Mouse (Mus musculus) embryonic facial prominence, embryonic 11.5 days (tissue): ENCODE results near the gene Lrrc14b. TPM values are rescaled to one million over a fixed set of nuclear protein-coding genes. Genes with fewer than 3 reads are reported as not detected.
A peak's percentile ranks its signal among the peaks of the same experiment; 100 is the strongest.

Source experiments
- ATAC-seq: fragments of 200-750 bp; cut with Nextera tagmentation; replicated peaks from 2 replicates; pipeline ENCODE4 v1.8.0; 2017; ENCODE audit warnings: low read depth; ENCODE audit not compliant: insufficient number of reproducible peaks, low FRiP score, low TSS enrichment
- DNase-seq: peaks from one replicate; pipeline ENCODE4 v3.0.0-alpha.2; 2015; ENCODE audit warnings: low spot score
- H3K27ac ChIP-seq: fragments of 300-500 bp; sonication (generic); replicated peaks from 2 replicates; pipeline ENCODE4 v1.5.1; 2014; ENCODE audit warnings: mild to moderate bottlenecking, low read depth, low read length, control low read depth
- H3K27me3 ChIP-seq: fragments of 300-500 bp; sonication (generic); 2 replicates; pipeline ENCODE4 v1.6.1; 2014; ENCODE audit warnings: mild to moderate bottlenecking, low read length, moderate library complexity, mixed read lengths; ENCODE audit not compliant: control insufficient read depth, insufficient read depth
- H3K36me3 ChIP-seq: fragments of 300-500 bp; sonication (generic); replicated peaks from 2 replicates; pipeline ENCODE4 v1.6.1; 2014; ENCODE audit warnings: low read depth, mild to moderate bottlenecking, low read length, moderate library complexity, mixed read lengths; ENCODE audit not compliant: control insufficient read depth, insufficient read depth
- H3K4me1 ChIP-seq: fragments of 300-500 bp; sonication (generic); 2 replicates; pipeline ENCODE4 v1.6.1; 2014; ENCODE audit warnings: low read length, mixed read lengths; ENCODE audit not compliant: control insufficient read depth, insufficient read depth
- H3K4me2 ChIP-seq: fragments of 300-500 bp; sonication (generic); 2 replicates; pipeline ENCODE4 v1.6.1; 2014; ENCODE audit warnings: low read depth, mild to moderate bottlenecking, control low read depth, low read length, moderate library complexity
- H3K4me3 ChIP-seq: fragments of 300-500 bp; sonication (generic); 2 replicates; pipeline ENCODE4 v1.5.1; 2014; ENCODE audit warnings: low read depth, low read length, control low read depth
- H3K9ac ChIP-seq: fragments of 300-500 bp; sonication (generic); replicated peaks from 2 replicates; pipeline ENCODE4 v1.6.1; 2014; ENCODE audit warnings: mild to moderate bottlenecking, control low read depth, low read length
- H3K9me3 ChIP-seq: fragments of 300-500 bp; sonication (generic); replicated peaks from 2 replicates; pipeline ENCODE4 v1.6.1; 2016; ENCODE audit warnings: mild to moderate bottlenecking, low read length, inconsistent platforms, mixed read lengths; ENCODE audit not compliant: control insufficient read depth
- WGBS: fragments of 180-500 bp; shearing (Covaris S2); extraction: QIAGEN DNeasy Blood & Tissue Kit; methylation state at CpG from one replicate; pipeline ENCODE4 v1.1.7; 2014; 5-methylcytosine and 5-hydroxymethylcytosine counted together
- microRNA counts: library from miRNA; unstranded; fragments of <30 nt; microRNA quantifications from one replicate; lab custom pipeline; 2016
- microRNA-seq: library from miRNA; unstranded; fragments of <30 nt; microRNA quantifications from one replicate; pipeline ENCODE4, GENCODE M21; 2016; ENCODE audit warnings: borderline number of aligned reads
- polyA plus RNA-seq: library from polyadenylated mRNA; unstranded; fragments of >200 nt; fragmentation: Nextera tagmentation; extraction: Ambion mirVana; gene quantifications from 2 replicates; pipeline ENCODE4 v1.2.1, GENCODE M21; 2014

Lrrc14b gene
- polyA plus RNA-seq, 1 experiment from 2014 or later: not detected

GRCm38 (mm10) chr13:74317170-74317849 is 46.5 kb downstream of the Lrrc14b start, which contains the start of gene Pdcd6:
TSS of gene Pdcd6 (minus strand) at chr13:74317580.
- DNase-seq: peak; percentile 98
- no peaks in the 10 kb centered on the region for H3K9me3 ChIP-seq
- H3K27ac ChIP-seq: peak within 1 kb of the TSS; percentile 10; the same call in 1 of the 2 replicates
- ATAC-seq: peak; percentile 100
- H3K9ac ChIP-seq: peak within 1 kb of the TSS; percentile 84
- H3K27me3 ChIP-seq: no peaks in the 10 kb centered on the region
- H3K4me2 ChIP-seq: peak within 1 kb of the TSS; percentile 69
- peaks cover under 1% of the 10 kb centered on the region for H3K36me3 ChIP-seq
- H3K4me1 ChIP-seq: no peaks in the 10 kb centered on the region
- WGBS: 1% methylated on average over 36 of the region's 36 CpGs
- peak within 1 kb of the TSS; percentile 65 for H3K4me3 ChIP-seq

DNA sequence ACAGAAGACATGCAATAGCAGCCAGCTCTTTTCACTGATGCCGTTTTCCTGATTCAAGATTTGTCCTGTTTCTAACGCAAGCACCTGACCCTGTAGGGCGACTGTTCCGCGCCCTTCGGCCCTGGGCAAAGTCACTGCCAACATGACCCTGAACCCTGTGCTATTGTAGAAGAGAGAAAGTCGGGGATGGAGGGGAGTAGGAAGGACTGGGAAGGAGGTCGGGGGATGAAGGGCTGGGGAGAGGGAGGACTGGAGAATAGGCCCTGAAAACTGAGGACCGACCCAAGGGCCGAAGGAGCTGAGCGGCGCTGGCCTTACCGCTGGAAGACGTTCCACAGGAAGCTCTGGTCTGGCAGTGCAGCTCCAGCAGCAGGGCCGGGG is 47.0 kb downstream of the Lrrc14b start:
- Histone ChIP-seq H3K9ac (peak overlapping the region; percentile 84), H3K4me3 (peak overlapping the region; percentile 65), H3K9me3 (no peaks in the 10 kb centered on the region), H3K4me1 (no peaks in the 10 kb centered on the region), H3K4me2 (peak overlapping the region; percentile 69), H3K27me3 (no peaks in the 10 kb centered on the region), H3K27ac (peak overlapping the region; percentile 10; the same call in 1 of the 2 replicates), H3K36me3 (no peaks in the 10 kb centered on the region; the same call in 1 of the 2 replicates)
- ATAC-seq (no peak), DNase-seq (no peak)
- 4% methylated on average over 15 of the region's 15 CpGs for WGBS

- Histone ChIP-seq H3K4me3 (peak overlapping the region; percentile 65), H3K27me3 (no peaks in the 10 kb centered on the region), H3K36me3 (no peaks in the 10 kb centered on the region), H3K9me3 (no peaks in the 10 kb centered on the region), H3K27ac (no peak overlapping the region), H3K4me1 (no peaks in the 10 kb centered on the region), H3K9ac (peak overlapping the region; percentile 84), H3K4me2 (peak overlapping the region; percentile 69)
- DNase-seq (no peak), ATAC-seq (no peak)
- 31% methylated on average over 4 of the region's 4 CpGs for WGBS
Measured at GRCm38 (mm10) chr13:74316386-74316785, 47.4 kb downstream of the Lrrc14b start.

- H3K4me3 ChIP-seq: no peak overlapping the region
- H3K9me3 ChIP-seq: no peaks in the 10 kb centered on the region
- H3K4me2 ChIP-seq: no peak overlapping the region
- H3K27me3 ChIP-seq: no peaks in the 10 kb centered on the region
- 96% methylated on average over 3 of the region's 3 CpGs for WGBS
- ATAC-seq: no peak
- no peak for DNase-seq
- H3K27ac ChIP-seq: no peak overlapping the region
- no peaks in the 10 kb centered on the region for H3K36me3 ChIP-seq
- H3K4me1 ChIP-seq: no peaks in the 10 kb centered on the region
- H3K9ac ChIP-seq: no peak overlapping the region
Measured at GRCm38 (mm10) chr13:74314616-74315015, 49.2 kb downstream of the Lrrc14b start.

MicroRNA genes within 50 kb of the gene (microRNA counts, 519-probe panel; counts per million panel counts)
- microRNA mmu-miR-692 (lab: Ali Mortazavi, UCI): not detected

Small RNA genes lying within 50 kb of the gene (microRNA-seq; reads per million reads assigned to microRNA genes)
- gene Mir692-3: not detected

Other genes with a start within 250 kb of the Lrrc14b start
- gene Slc9a3, start 242.5 kb downstream of the Lrrc14b start, polyA plus RNA-seq: not detected in 2 replicates
- 67.4 and 80.6 TPM in 2 replicates for gene Exoc3, start 155.3 kb downstream of the Lrrc14b start, polyA plus RNA-seq
- gene Ahrr, start 71.7 kb downstream of the Lrrc14b start, polyA plus RNA-seq: 0.95 and 1.5 TPM in 2 replicates
- gene Pdcd6, start 46.4 kb downstream of the Lrrc14b start, polyA plus RNA-seq: 139 and 142 TPM in 2 replicates
- 228 and 235 TPM in 2 replicates for gene Sdha, start 13.7 kb downstream of the Lrrc14b start, polyA plus RNA-seq
- 69.0 and 73.7 TPM in 2 replicates for gene Ccdc127, start 13.7 kb downstream of the Lrrc14b start, polyA plus RNA-seq
- gene Zfp72, start 26.8 kb upstream of the Lrrc14b start, polyA plus RNA-seq: 8.4 and 8.8 TPM in 2 replicates
- 68.4 and 74.2 TPM in 2 replicates for gene Ftl1-ps1, start 35.7 kb upstream of the Lrrc14b start, polyA plus RNA-seq
- 23.3 and 25.6 TPM in 2 replicates for gene Zfp825, start 130.0 kb upstream of the Lrrc14b start, polyA plus RNA-seq